Mouse (Mus musculus) fibroblast of lung, adult 2 months (primary cell): Measurements from ENCODE around the gene Ddi2.
A peak's percentile ranks its signal among the peaks of the same experiment; 100 is the strongest.

ENCODE experiments used
- DNase-seq: peaks from one replicate; pipeline ENCODE4 v3.0.0-alpha.2; 2011; ENCODE audit warnings: low read depth

The Ddi2 gene

GRCm38 (mm10) chr4:141741856-141742255 lies 18.6 kb upstream of the Ddi2 start:
- DNase-seq, result no peak

GRCm38 (mm10) chr4:141738015-141738414 lies 14.8 kb upstream of the Ddi2 start:
- no peak for DNase-seq

DNA sequence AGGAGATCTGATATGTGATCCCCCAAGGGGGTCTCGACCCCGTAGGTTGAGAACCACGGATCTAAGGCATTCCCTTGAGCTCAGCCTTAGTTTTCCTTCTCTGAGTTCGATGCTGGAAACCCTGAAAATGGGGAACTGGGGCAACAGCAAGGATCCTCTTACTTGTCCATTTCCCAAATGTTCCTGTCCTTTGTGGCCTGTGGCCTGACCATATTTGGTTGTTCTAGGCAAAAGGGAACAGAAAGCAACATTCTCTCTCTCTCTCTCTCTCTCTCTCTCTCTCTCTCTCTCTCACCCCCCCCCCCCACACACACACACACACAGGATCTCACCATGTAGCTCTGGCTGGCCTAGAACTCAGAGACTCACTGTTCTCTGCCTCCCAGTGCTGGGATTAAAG lies 13.6 kb upstream of the Ddi2 start:
- DNase-seq, result no peak

GRCm38 (mm10) chr4:141735206-141735560 lies 12.0 kb upstream of the Ddi2 start:
- DNase-seq, result no peak

- peak; percentile 82 for DNase-seq
Observed at GRCm38 (mm10) chr4:141734446-141735205, 11.4 kb upstream of the Ddi2 start.

DNA sequence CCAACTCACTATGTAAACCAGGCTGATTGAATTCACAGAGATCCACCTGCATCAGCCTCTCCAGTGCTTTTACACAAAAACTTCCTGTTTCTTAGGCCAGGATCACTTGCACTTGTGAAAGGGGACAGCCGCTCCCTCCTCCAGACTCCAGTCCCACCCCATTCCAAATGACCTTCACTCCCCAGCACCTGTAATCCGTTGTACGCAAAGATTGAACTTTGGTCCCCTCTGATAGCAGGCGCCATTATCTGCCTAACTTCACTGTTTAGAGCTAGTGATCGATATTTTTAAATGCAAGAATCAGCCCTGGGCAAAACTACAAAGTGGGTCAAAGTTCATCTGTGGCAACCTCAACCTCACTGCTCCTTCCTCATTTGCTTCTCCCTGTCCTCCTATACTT lies 8.5 kb upstream of the Ddi2 start:
- DNase-seq, result no peak

- DNase-seq, result no peak
Observed at GRCm38 (mm10) chr4:141730401-141730800, 7.2 kb upstream of the Ddi2 start.

DNA sequence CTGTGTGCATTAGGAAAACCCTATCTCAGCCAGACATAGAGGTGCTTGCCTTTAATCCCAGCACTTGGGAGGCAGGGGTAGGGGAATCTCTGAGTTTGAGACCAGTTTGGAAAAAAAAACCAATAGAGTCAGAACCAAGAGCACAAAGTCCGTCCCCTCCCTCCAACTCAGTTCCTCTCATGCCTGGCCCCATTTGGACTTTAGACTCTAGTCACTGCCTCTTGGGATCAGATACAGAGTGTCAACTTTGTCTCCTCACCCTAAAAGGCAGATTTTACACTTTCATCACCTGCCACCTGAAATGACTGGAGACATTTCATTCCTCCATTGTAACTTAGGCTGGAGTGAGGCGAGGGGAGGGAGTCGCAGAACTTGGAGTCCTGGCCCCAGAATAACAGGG lies 6.0 kb upstream of the Ddi2 start:
- no peak for DNase-seq

GRCm38 (mm10) chr4:141725738-141726137 lies 2.5 kb upstream of the Ddi2 start:
- DNase-seq, result no peak

DNA sequence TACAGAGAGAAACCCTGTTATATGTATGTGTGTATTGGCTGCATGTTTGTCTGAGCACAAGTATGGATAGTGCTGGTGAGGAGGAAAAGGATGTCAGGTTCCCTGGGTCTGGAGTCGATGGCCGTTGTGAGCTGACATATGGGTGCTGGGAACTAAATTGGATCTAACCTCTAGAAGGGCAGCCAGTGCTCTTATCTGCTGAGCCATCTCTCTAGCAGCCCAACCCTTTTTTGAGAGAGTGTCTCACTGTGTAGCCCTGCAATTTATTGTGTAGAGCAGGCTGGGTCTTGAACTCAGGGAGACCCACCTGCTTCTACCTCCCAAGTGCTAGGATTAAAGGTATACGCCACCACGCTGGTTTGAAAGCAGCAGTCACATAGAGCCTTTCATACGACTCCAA lies 2.1 kb upstream of the Ddi2 start:
- no peak for DNase-seq

DNA sequence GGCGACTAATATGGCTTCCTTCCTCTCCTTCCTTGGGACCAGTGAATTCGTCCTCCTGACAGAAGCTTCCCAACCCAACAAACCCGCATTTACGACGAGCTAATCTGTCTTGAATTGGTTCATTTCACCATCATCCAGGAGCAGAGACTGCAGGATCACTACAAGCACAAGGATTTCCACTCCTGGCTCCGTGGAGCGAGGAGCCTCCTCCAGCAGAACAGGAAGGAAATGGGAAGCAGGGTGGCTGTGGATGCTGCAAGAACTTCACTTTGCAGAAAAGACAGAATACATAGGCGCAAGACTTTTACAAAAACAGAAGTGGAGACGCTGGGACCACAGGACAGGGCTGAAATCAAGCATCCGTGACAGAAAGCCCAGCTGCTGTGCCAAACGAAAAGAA lies 1.4 kb upstream of the Ddi2 start:
- no peak for DNase-seq

DNA sequence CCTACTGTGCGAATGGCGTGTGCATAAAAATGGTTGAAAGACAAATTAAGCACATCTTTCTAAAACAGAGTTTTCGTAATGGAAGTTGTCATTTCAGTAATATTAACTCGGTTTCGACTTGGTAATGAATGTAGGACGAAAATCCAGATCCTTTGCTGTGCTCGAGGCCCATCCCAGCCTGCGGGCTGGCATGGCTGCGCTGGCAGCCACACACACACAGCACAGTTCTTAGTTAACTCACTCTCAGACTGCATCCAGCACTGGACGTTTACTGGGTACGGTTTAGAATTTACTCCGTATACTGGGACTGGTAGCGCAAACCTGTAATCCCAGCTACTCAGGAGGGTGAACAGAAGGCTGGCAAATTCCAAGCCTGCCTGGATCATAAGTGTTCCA lies 452 bp upstream of the Ddi2 start:
- DNase-seq, result no peak

DNA sequence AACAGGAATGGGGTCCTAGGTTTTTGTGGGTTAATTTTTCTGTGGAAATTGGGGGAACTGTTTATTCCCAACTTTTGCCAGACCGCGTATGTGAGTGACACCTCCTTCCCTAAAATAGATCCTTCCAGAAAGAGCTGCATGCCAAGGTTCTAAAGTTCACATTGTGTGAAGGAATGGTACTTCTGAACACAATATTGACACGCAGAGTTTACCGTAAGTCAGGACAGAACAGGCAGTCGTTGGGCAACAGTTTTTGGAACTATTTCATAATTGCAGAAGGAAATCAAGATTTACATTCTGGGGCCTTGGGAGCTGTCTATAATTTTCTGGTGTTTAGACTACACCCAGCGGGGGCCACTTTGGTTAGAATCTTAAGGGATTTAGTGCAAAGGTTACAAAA lies 1.3 kb downstream of the Ddi2 start:
- DNase-seq, result no peak

DNA sequence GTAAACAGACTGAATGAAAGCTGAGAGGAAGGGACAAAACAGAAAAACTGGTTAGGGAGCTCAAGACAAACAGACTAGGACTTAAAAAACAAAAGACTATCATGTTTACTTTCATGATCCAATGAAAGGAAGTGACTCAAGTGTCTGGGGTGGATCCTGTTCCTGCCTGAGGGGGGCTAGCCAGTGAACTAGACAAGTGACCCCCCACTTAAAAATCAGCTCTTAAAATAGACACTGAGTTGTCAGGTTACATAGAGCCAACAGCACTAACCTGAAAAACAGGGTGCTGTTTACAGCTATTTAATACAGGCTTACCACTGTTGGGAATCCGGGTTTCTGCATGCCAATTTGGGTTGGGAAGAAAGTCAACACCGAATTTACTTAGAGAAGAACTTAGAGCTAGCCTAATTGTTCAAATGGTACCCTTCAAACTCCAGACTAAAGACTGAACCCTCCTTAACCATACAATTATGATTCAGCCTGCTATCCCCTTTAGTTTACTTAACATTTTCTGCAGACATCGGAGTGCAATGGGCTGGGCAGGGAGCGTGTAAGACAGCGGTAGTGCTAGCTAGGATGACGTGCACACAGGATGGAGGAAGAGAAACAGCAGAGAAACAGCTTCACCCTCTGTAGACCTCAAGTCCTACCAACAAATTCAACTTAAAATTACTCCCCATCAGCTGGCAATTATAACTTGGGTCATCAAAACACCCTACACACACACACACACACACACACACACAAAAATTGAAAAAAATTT lies 2.3 kb downstream of the Ddi2 start:
- no peak for DNase-seq

DNA sequence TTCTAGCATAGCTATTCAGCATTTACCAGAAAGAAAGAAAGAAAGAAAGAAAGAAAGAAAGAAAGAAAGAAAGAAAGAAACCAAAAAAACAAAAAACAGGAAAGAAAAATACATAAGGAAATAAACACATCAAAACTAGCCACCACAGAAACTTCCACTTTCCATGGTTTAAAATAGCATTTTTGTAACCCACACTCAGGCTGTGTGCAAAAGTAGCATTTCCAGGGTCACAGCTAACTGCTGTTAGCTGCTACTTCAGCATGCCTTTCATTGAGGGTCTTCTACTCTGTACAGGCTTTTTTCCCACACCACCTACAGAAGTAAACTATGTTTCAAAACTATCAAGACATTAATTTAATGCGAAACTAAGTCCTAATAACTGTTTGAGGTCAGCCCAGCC lies 3.9 kb downstream of the Ddi2 start:
- no peak for DNase-seq

DNA sequence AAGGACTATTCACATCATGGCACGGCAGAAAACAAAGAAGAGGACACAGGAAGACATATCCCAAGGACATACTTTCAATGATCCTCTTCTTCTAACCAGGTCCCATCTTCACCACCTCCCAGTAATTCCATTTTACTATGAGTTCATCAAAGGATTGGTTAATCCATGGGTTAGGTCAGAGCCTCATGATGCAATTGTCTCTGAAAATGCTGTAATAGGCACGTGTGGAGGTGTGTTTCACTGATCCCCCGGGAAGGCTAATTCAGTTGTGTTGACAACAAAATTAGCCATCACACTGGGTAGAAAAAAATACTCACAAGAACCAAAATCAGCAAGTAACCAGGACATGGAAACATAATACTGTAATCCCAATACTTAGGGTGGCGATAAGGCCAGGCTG lies 5.6 kb downstream of the Ddi2 start:
- DNase-seq, result no peak

DNA sequence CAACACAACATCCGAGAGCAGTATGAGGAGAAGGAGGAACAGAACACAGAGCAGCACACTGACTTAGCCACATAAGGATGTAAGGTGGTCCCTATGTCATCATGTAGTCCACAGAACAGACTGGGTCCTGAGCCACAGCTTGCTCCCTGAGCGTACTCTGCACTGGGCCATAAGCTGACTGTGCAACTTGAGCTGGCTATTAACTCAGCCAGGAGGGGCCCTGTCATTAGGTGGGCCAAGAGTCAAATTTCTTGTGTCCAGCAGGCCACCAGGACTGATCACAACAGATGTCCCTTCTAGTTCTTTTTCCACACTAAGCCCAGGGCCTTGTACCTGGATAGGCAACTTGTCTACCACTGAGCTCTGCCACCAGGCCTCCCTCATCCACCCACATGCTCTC lies 8.2 kb downstream of the Ddi2 start:
- no peak for DNase-seq

GRCm38 (mm10) chr4:141713598-141714142 lies 9.5 kb downstream of the Ddi2 start:
- no peak for DNase-seq

DNA sequence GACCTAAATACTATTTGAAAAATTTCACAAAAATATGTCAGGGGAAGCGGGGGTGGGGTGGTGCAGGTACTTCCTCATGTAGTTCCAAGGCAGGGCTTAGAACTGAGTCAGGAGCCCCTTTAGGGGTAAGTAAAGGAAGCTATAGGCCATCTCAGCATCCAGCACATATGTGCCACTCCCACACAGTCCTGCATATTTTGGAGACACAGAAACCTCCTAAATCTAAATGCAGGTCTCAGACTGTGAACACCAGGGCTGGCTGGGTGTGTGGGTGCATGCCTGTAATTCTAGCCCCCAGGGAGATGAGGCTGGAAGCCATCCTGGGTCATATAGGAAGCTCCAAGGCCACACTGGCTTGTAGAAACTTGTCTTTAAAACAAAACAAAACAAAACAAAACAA lies 12.0 kb downstream of the Ddi2 start:
- no peak for DNase-seq

DNA sequence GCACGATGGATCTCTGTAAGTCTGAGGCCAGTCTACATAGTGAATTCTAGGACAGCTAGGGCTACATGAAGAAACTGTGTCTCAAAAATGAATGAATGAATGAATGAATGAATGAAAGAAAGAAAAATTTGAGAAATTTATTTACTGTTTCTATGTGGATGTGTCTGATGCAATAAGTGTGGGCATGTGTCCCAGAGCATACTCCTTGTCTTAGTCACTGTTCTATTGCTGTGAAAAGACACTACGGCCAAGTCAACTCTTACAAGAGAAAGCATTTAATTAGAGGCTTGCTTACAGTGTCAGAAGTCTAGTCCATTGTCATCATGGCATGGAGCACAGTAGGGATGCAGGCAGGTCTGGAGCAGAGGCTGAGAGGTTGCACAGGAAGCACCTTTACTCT lies 14.2 kb downstream of the Ddi2 start:
- no peak for DNase-seq

DNA sequence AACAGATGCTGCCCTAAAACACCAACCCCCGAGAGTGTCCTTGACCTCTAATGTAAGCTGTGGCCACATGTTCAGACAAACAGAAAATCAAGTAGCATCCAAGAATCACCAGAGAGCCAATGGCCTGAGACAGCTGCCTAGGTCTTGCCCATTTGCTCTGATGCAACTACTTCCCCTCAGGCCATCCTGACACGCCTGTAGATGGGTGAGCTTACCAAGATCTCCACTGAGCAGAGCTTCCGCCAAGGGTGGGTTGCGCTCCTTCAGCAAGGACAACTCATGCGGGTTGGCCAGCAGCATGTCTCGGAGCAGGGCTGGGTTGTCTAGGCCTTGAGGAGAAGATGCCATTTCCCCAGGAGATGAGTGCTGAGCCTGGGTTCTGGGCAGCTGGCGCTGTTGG lies 15.2 kb downstream of the Ddi2 start:
- no peak for DNase-seq

DNA sequence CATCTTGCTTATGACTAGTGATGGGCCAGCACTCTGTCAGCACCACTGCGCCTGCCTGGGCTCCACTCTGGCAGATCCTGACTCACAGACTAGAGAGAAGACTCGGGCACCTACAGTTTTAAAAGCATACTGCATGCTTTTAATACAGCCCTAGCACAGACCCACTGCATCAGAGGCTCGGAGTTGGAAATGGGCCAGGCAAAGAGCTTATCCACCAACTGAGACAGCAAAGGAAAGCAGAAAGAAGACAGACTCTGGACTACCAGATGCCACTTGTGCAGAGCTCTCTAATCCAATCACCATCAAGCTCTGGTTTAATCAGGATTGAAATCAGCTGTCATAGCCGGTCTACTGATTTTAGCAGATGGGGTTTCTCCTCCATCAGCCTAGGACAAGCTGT lies 17.9 kb downstream of the Ddi2 start:
- DNase-seq, result no peak

DNA sequence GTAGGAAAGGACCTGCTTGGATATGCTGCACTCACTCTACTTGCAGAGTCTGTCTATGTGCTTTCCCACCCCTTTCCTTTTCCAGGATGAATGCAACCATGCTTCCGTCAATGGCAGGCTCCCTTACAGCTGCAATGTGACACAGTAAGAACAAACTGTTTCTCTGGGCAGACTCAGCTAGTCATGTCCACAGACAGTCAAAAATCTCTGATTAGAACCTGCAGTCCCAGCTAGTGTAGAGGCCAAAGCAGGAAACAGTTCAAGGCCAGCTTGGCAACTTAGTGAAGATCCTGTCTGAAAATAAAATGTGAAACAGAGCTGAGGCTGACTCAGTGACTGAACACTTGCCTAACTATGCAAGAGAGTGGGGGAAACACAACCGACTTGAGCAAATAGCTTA lies 18.6 kb downstream of the Ddi2 start:
- peak; percentile 79 for DNase-seq

GRCm38 (mm10) chr4:141694719-141695118 lies 28.5 kb downstream of the Ddi2 start:
- DNase-seq, result no peak
